Mouse (Mus musculus) liver, embryonic 12.5 days (tissue): ENCODE measurements around the gene Dcdc2b. TPM values are rescaled to one million over a fixed set of nuclear protein-coding genes. Genes with fewer than 3 reads are reported as not detected.

Experiments
- ATAC-seq: fragments of 200-750 bp; cut with Nextera tagmentation; 2 replicates; pipeline ENCODE4 v1.8.0; 2017; ENCODE audit warnings: moderate number of reproducible peaks, mild to moderate bottlenecking, moderate library complexity
- H3K27ac ChIP-seq: fragments of 300-500 bp; sonication (generic); 2 replicates; pipeline ENCODE4 v1.5.1; 2016; ENCODE audit warnings: mild to moderate bottlenecking
- H3K27me3 ChIP-seq: fragments of 300-500 bp; sonication (generic); replicated peaks from 2 replicates; pipeline ENCODE4 v1.6.1; 2016; ENCODE audit warnings: mild to moderate bottlenecking, moderate library complexity
- H3K36me3 ChIP-seq: fragments of 300-500 bp; sonication (generic); 2 replicates; pipeline ENCODE4 v1.6.1; 2016; ENCODE audit warnings: mild to moderate bottlenecking, moderate library complexity
- H3K4me1 ChIP-seq: fragments of 300-500 bp; sonication (generic); 2 replicates; pipeline ENCODE4 v1.6.1; 2016
- H3K4me2 ChIP-seq: fragments of 300-500 bp; sonication (generic); 2 replicates; pipeline ENCODE4 v1.6.1; 2016; ENCODE audit warnings: mild to moderate bottlenecking, moderate library complexity
- H3K4me3 ChIP-seq: fragments of 300-500 bp; sonication (generic); 2 replicates; pipeline ENCODE4 v1.5.1; 2016; ENCODE audit warnings: mild to moderate bottlenecking, moderate library complexity
- H3K9ac ChIP-seq: fragments of 300-500 bp; sonication (generic); 2 replicates; pipeline ENCODE4 v1.6.1; 2016; ENCODE audit warnings: mild to moderate bottlenecking, moderate library complexity
- H3K9me3 ChIP-seq: fragments of 300-500 bp; sonication (generic); replicated peaks from 2 replicates; pipeline ENCODE4 v1.6.1; 2016; ENCODE audit warnings: mild to moderate bottlenecking, moderate library complexity
- WGBS: fragments of 180-500 bp; shearing (Covaris S2); methylation state at CpG from one replicate; pipeline ENCODE4 v1.1.7; 2016; ENCODE audit not compliant: insufficient replicate concordance; 5-methylcytosine and 5-hydroxymethylcytosine counted together
- polyA plus RNA-seq: library from polyadenylated mRNA; unstranded; fragments of >200 nt; fragmentation: Nextera tagmentation; extraction: Ambion mirVana; gene quantifications from 2 replicates; pipeline ENCODE4 v1.2.1, GENCODE M21; 2016

The Dcdc2b gene
- polyA plus RNA-seq, 1 experiment from 2014 or later = 1.3 TPM

GRCm38 (mm10) chr4:129631867-129632266, 17.8 kb upstream of the Dcdc2b start:
- Histone ChIP-seq H3K27me3 (no peaks in the 10 kb centered on the region), H3K4me3 (no peak overlapping the region), H3K9me3 (no peaks in the 10 kb centered on the region), H3K4me2 (no peak overlapping the region), H3K4me1 (peaks cover 30% of the 10 kb centered on the region), H3K9ac (no peak overlapping the region), H3K36me3 (peaks cover 100% of the 10 kb centered on the region), H3K27ac (no peak overlapping the region)
- 89% methylated on average over 12 of the region's 12 CpGs for WGBS
- no peak for ATAC-seq

- H3K4me3 ChIP-seq = no peak overlapping the region
- 82% methylated on average over 4 of the region's 4 CpGs for WGBS
- no peaks in the 10 kb centered on the region for H3K27me3 ChIP-seq
- H3K4me2 ChIP-seq = no peak overlapping the region
- no peaks in the 10 kb centered on the region for H3K9me3 ChIP-seq
- peaks cover 36% of the 10 kb centered on the region for H3K4me1 ChIP-seq
- no peak for ATAC-seq
- H3K36me3 ChIP-seq = peaks cover 98% of the 10 kb centered on the region
- no peak overlapping the region for H3K27ac ChIP-seq
- H3K9ac ChIP-seq = no peak overlapping the region
Measured at GRCm38 (mm10) chr4:129630944-129631343, 16.9 kb upstream of the Dcdc2b start.

- H3K4me3 ChIP-seq = no peak overlapping the region
- H3K27me3 ChIP-seq = no peaks in the 10 kb centered on the region
- H3K4me1 ChIP-seq = peaks cover 51% of the 10 kb centered on the region
- H3K27ac ChIP-seq = no peak overlapping the region
- ATAC-seq = no peak
- WGBS = 68% methylated on average over 6 of the region's 6 CpGs
- peaks cover 50% of the 10 kb centered on the region for H3K36me3 ChIP-seq
- no peak overlapping the region for H3K4me2 ChIP-seq
- no peak overlapping the region for H3K9ac ChIP-seq
- no peaks in the 10 kb centered on the region for H3K9me3 ChIP-seq
Measured at GRCm38 (mm10) chr4:129626035-129626434, 12.0 kb upstream of the Dcdc2b start.

- no peaks in the 10 kb centered on the region for H3K27me3 ChIP-seq
- H3K27ac ChIP-seq = peak overlapping the region; percentile 79
- WGBS = 40% methylated on average over 4 of the region's 4 CpGs
- H3K4me2 ChIP-seq = peak overlapping the region; percentile 88
- no peaks in the 10 kb centered on the region for H3K9me3 ChIP-seq
- ATAC-seq = no peak
- H3K9ac ChIP-seq = no peak overlapping the region
- H3K4me3 ChIP-seq = no peak overlapping the region
- H3K4me1 ChIP-seq = peaks cover 54% of the 10 kb centered on the region
- peaks cover 45% of the 10 kb centered on the region for H3K36me3 ChIP-seq
Measured at GRCm38 (mm10) chr4:129625496-129625895, 11.4 kb upstream of the Dcdc2b start.

- peak overlapping the region; percentile 88 for H3K4me2 ChIP-seq
- WGBS = 3% methylated on average over 6 of the region's 6 CpGs
- ATAC-seq = no peak
- no peaks in the 10 kb centered on the region for H3K9me3 ChIP-seq
- peak overlapping the region; percentile 74 for H3K9ac ChIP-seq
- no peaks in the 10 kb centered on the region for H3K27me3 ChIP-seq
- peak overlapping the region; percentile 79 for H3K27ac ChIP-seq
- peaks cover 54% of the 10 kb centered on the region for H3K4me1 ChIP-seq
- H3K36me3 ChIP-seq = peaks cover 40% of the 10 kb centered on the region
- peak overlapping the region; percentile 69 for H3K4me3 ChIP-seq
Measured at GRCm38 (mm10) chr4:129625029-129625370, 10.9 kb upstream of the Dcdc2b start.

GRCm38 (mm10) chr4:129624281-129625028, 10.4 kb upstream of the Dcdc2b start:
- peaks cover 56% of the 10 kb centered on the region for H3K4me1 ChIP-seq
- peak; percentile 95 for ATAC-seq

GRCm38 (mm10) chr4:129623681-129624091, 9.6 kb upstream of the Dcdc2b start, which contains the start of gene Ccdc28b:
TSS of gene Ccdc28b (minus strand) at chr4:129623947.
- Histone ChIP-seq H3K9ac (peak within 1 kb of the TSS; percentile 74), H3K4me3 (peak within 1 kb of the TSS; percentile 69), H3K9me3 (no peaks in the 10 kb centered on the region), H3K27me3 (no peaks in the 10 kb centered on the region), H3K27ac (peak within 1 kb of the TSS; percentile 79), H3K36me3 (peaks cover 27% of the 10 kb centered on the region), H3K4me1 (peaks cover 60% of the 10 kb centered on the region), H3K4me2 (peak within 1 kb of the TSS; percentile 88)
- WGBS = 2% methylated on average over 10 of the region's 10 CpGs
- ATAC-seq = no peak

More at GRCm38 (mm10) chr4:129624281-129625028, 10.4 kb upstream of the Dcdc2b start:
- no peaks in the 10 kb centered on the region for H3K27me3 ChIP-seq
- peak overlapping the region; percentile 88 for H3K4me2 ChIP-seq
- H3K9me3 ChIP-seq = no peaks in the 10 kb centered on the region
- peak overlapping the region; percentile 79 for H3K27ac ChIP-seq
- WGBS = 2% methylated on average over 18 of the region's 18 CpGs
- H3K9ac ChIP-seq = peak overlapping the region; percentile 74
- H3K4me3 ChIP-seq = peak overlapping the region; percentile 69
- peaks cover 35% of the 10 kb centered on the region for H3K36me3 ChIP-seq

GRCm38 (mm10) chr4:129622803-129623535, 8.9 kb upstream of the Dcdc2b start:
- H3K9me3 ChIP-seq = no peaks in the 10 kb centered on the region
- H3K27ac ChIP-seq = peak overlapping the region; percentile 79
- WGBS = 25% methylated on average over 8 of the region's 8 CpGs
- no peaks in the 10 kb centered on the region for H3K27me3 ChIP-seq
- no peak for ATAC-seq
- peaks cover 67% of the 10 kb centered on the region for H3K4me1 ChIP-seq
- H3K9ac ChIP-seq = peak overlapping the region; percentile 74
- peaks cover 20% of the 10 kb centered on the region for H3K36me3 ChIP-seq
- H3K4me3 ChIP-seq = peak overlapping the region; percentile 69
- H3K4me2 ChIP-seq = peak overlapping the region; percentile 88

- no peak overlapping the region for H3K27ac ChIP-seq
- peak overlapping the region; percentile 88; the same call in 1 of the 2 replicates for H3K4me2 ChIP-seq
- H3K4me3 ChIP-seq = no peak overlapping the region
- whole genome bisulfite sequencing = 72% methylated on average over 11 of the region's 11 CpGs
- ATAC-seq = no peak
- H3K36me3 ChIP-seq = peaks cover 16% of the 10 kb centered on the region
- H3K9me3 ChIP-seq = no peaks in the 10 kb centered on the region
- no peaks in the 10 kb centered on the region for H3K27me3 ChIP-seq
- H3K4me1 ChIP-seq = peaks cover 74% of the 10 kb centered on the region
- H3K9ac ChIP-seq = peak overlapping the region; percentile 74; the same call in 1 of the 2 replicates
Measured at GRCm38 (mm10) chr4:129622120-129622802, 8.2 kb upstream of the Dcdc2b start.

GRCm38 (mm10) chr4:129621283-129621841, 7.3 kb upstream of the Dcdc2b start:
- Histone ChIP-seq H3K4me2 (no peak overlapping the region), H3K9ac (no peak overlapping the region), H3K4me1 (peaks cover 68% of the 10 kb centered on the region), H3K4me3 (no peak overlapping the region), H3K27me3 (no peaks in the 10 kb centered on the region), H3K27ac (no peak overlapping the region), H3K9me3 (no peaks in the 10 kb centered on the region), H3K36me3 (peaks cover 17% of the 10 kb centered on the region)
- 64% methylated on average over 8 of the region's 8 CpGs for WGBS
- no peak for ATAC-seq

GRCm38 (mm10) chr4:129620419-129621282, 6.6 kb upstream of the Dcdc2b start:
- H3K4me1 ChIP-seq = peaks cover 61% of the 10 kb centered on the region
- no peak overlapping the region for H3K4me2 ChIP-seq
- H3K27ac ChIP-seq = no peak overlapping the region

More at GRCm38 (mm10) chr4:129620419-129621282, 6.6 kb upstream of the Dcdc2b start:
- no peak overlapping the region for H3K4me3 ChIP-seq
- no peak for ATAC-seq
- H3K9ac ChIP-seq = no peak overlapping the region
- H3K36me3 ChIP-seq = peaks cover 19% of the 10 kb centered on the region
- 79% methylated on average over 11 of the region's 11 CpGs for WGBS
- no peaks in the 10 kb centered on the region for H3K27me3 ChIP-seq
- no peaks in the 10 kb centered on the region for H3K9me3 ChIP-seq
